Mouse (Mus musculus) hindbrain, postnatal 0 days (tissue): Measurements from ENCODE around the gene Fnbp1. TPM values are rescaled to one million over a fixed set of nuclear protein-coding genes. Genes with fewer than 3 reads are reported as not detected.
A peak's percentile ranks its signal among the peaks of the same experiment; 100 is the strongest.

Source experiments
- ATAC-seq: fragments of 200-750 bp; cut with Nextera tagmentation; 2 replicates; pipeline ENCODE4 v1.8.0; 2017; ENCODE audit warnings: mild to moderate bottlenecking, moderate TSS enrichment, moderate library complexity
- DNase-seq: peaks from one replicate; pipeline ENCODE4 v3.0.0-alpha.2; 2015; ENCODE audit warnings: low spot score
- H3K27ac ChIP-seq: fragments of 300-500 bp; sonication (generic); 2 replicates; pipeline ENCODE4 v1.5.1; 2014; ENCODE audit warnings: mild to moderate bottlenecking
- H3K27me3 ChIP-seq: fragments of 300-500 bp; sonication (generic); 2 replicates; pipeline ENCODE4 v1.6.1; 2014; ENCODE audit warnings: low read length, mixed read lengths; ENCODE audit not compliant: insufficient read depth
- H3K36me3 ChIP-seq: fragments of 300-500 bp; sonication (generic); 2 replicates; pipeline ENCODE4 v1.6.1; 2014; ENCODE audit warnings: low read length, mixed read lengths; ENCODE audit not compliant: insufficient read depth
- H3K4me1 ChIP-seq: fragments of 300-500 bp; sonication (generic); 2 replicates; pipeline ENCODE4 v1.6.1; 2014; ENCODE audit warnings: antibody characterized with exemption, low read length, mixed read lengths; ENCODE audit not compliant: insufficient read depth
- H3K4me2 ChIP-seq: fragments of 300-500 bp; sonication (generic); 2 replicates; pipeline ENCODE4 v1.6.1; 2014; ENCODE audit warnings: low read depth, mild to moderate bottlenecking, low read length, moderate library complexity, mixed read lengths
- H3K4me3 ChIP-seq: fragments of 300-500 bp; sonication (generic); 2 replicates; pipeline ENCODE4 v1.5.1; 2014; ENCODE audit warnings: low read length
- H3K9ac ChIP-seq: fragments of 300-500 bp; sonication (generic); replicated peaks from 2 replicates; pipeline ENCODE4 v1.6.1; 2014; ENCODE audit warnings: mild to moderate bottlenecking, low read length, moderate library complexity, mixed read lengths
- H3K9me3 ChIP-seq: fragments of 300-500 bp; sonication (generic); 2 replicates; pipeline ENCODE4 v1.6.1; 2016; ENCODE audit warnings: low read length, mixed read lengths
- CTCF ChIP-seq: IDR thresholded peaks from 2 replicates; pipeline ENCODE4 v1.5.1; 2016; ENCODE audit warnings: antibody characterized with exemption, control low read depth, low read depth
- WGBS: fragments of 180-500 bp; shearing (Covaris S2); extraction: QIAGEN DNeasy Blood & Tissue Kit; methylation state at CpG from one replicate; pipeline ENCODE4 v1.1.7; 2014; 5-methylcytosine and 5-hydroxymethylcytosine counted together
- polyA plus RNA-seq: library from polyadenylated mRNA; unstranded; fragments of >200 nt; fragmentation: Nextera tagmentation; extraction: Ambion mirVana; gene quantifications from 2 replicates; pipeline ENCODE4 v1.2.1, GENCODE M21; 2015
- total RNA-seq: library from RNA; depleted of rRNA; stranded (reverse); fragments of >200 nt; gene quantifications from 2 replicates; pipeline ENCODE4 v1.2.3, GENCODE M21; 2014

Fnbp1 gene
- total and polyA plus RNA-seq, 2 experiments from 2014 or later = 24.1 to 32.1 TPM

- Histone ChIP-seq H3K4me1 (no peaks in the 10 kb centered on the region), H3K4me3 (no peak overlapping the region), H3K9ac (no peak overlapping the region), H3K27me3 (no peaks in the 10 kb centered on the region), H3K9me3 (no peaks in the 10 kb centered on the region), H3K4me2 (no peak overlapping the region), H3K36me3 (peaks cover 6% of the 10 kb centered on the region; the same call in 1 of the 2 replicates), H3K27ac (no peak overlapping the region)
- no peak for ATAC-seq
- DNase-seq = no peak
- no peak for TF ChIP-seq CTCF
- 92% methylated on average over 16 of the region's 16 CpGs for WGBS
Observed at GRCm38 (mm10) chr2:31076351-31077140, 65.3 kb downstream of the Fnbp1 start.

- WGBS = 73% methylated on average over 7 of the region's 7 CpGs
- Histone ChIP-seq H3K4me3 (no peak overlapping the region), H3K27ac (no peak overlapping the region), H3K4me1 (no peaks in the 10 kb centered on the region), H3K4me2 (no peak overlapping the region), H3K36me3 (peaks cover 3% of the 10 kb centered on the region; the same call in 1 of the 2 replicates), H3K9me3 (no peaks in the 10 kb centered on the region), H3K9ac (no peak overlapping the region), H3K27me3 (no peaks in the 10 kb centered on the region)
- DNase-seq (no peak), ATAC-seq (no peak)
- TF ChIP-seq CTCF = no peak
Observed at GRCm38 (mm10) chr2:31075836-31076235, 66.0 kb downstream of the Fnbp1 start.

- 86% methylated on average over 2 of the region's 2 CpGs for WGBS
- no peak for ATAC-seq
- H3K4me3 ChIP-seq = no peak overlapping the region
Observed at GRCm38 (mm10) chr2:31075168-31075567, 66.6 kb downstream of the Fnbp1 start.

DNA sequence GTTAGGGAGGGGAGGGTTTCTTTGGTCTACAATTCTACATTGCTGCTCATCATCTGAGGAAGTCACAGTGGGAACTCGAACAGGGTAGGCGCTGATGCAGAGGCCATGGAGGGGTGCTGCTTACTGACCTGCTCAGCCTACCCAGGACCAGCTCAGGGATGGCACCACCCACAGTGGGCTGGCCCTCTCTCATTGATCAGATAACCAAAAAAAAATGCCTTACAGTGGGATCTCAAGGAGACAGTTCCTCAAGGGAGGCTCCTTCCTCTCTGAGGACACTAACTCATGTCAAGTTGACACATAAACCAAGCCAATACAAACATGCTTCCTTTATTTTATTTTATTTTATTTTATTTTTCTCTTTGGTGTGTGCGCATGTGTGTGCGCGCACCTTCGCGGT, 72.3 kb downstream of the Fnbp1 start:
- DNase-seq = no peak
- H3K4me3 ChIP-seq = no peak overlapping the region
- ATAC-seq = no peak
- H3K27ac ChIP-seq = peak overlapping the region; percentile 77; the same call in 1 of the 2 replicates
- H3K36me3 ChIP-seq = no peaks in the 10 kb centered on the region
- H3K4me1 ChIP-seq = peaks cover 9% of the 10 kb centered on the region; the same call in 1 of the 2 replicates
- TF ChIP-seq CTCF = no peak
- no peaks in the 10 kb centered on the region for H3K27me3 ChIP-seq
- no peak overlapping the region for H3K4me2 ChIP-seq
- WGBS = 84% methylated on average over 7 of the region's 7 CpGs
- no peaks in the 10 kb centered on the region for H3K9me3 ChIP-seq
- no peak overlapping the region for H3K9ac ChIP-seq

More at GRCm38 (mm10) chr2:31075168-31075567, 66.6 kb downstream of the Fnbp1 start:
- DNase-seq = no peak
- Histone ChIP-seq H3K4me1 (no peaks in the 10 kb centered on the region), H3K27ac (no peak overlapping the region), H3K9me3 (no peaks in the 10 kb centered on the region), H3K4me2 (no peak overlapping the region), H3K9ac (no peak overlapping the region), H3K36me3 (no peaks in the 10 kb centered on the region), H3K27me3 (no peaks in the 10 kb centered on the region)
- TF ChIP-seq CTCF = no peak

- TF ChIP-seq CTCF = no peak
- Histone ChIP-seq H3K36me3 (no peaks in the 10 kb centered on the region), H3K4me1 (peaks cover 9% of the 10 kb centered on the region; the same call in 1 of the 2 replicates), H3K4me3 (no peak overlapping the region), H3K9me3 (no peaks in the 10 kb centered on the region), H3K9ac (no peak overlapping the region), H3K4me2 (no peak overlapping the region), H3K27me3 (no peaks in the 10 kb centered on the region), H3K27ac (peak overlapping the region; percentile 77)
- DNase-seq (no peak), ATAC-seq (no peak)
- 61% methylated on average over 4 of the region's 4 CpGs for WGBS
Observed at GRCm38 (mm10) chr2:31069114-31069445, 72.7 kb downstream of the Fnbp1 start.

DNA sequence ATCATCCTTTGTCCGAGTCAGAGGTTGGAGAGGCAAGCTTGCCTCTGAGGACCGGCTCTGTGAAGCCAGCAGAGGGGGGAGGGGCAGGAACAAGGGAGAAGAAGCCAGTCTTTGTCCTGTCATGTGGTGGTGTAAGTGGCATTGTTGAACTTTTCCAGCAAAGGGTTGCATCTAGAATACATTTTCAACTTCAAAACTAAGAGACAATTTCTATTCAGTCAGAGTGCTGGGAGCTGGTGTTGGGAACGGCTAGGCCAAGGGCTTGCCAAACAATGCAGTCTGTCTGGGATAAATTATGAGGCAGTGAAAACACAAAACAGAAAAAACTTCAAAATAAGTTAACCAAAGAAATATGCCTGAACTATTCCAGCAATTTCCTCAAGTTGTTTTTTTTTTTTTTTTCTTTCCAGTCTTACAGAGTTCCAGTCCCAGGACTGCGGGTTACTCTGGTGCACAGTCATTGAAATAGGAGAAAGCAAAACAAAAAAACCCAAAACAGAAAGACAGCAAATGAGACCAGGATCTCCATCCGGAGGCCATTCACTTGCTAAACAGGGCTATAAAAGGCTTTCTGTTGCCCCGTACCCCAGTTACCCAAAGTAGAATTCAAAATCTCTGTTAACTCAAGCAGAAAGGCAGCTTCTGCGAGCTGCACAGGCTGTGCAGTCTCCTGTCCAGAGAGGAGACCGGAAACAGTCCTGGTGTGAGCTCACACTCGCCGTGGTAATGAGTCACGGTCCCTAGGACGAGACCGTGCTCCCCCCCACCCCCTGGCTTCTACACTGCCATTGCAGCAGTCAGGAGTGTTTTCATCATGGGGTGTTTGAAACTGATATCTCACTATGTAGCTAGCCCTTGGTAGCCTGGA, 73.3 kb downstream of the Fnbp1 start:
- ATAC-seq = peak; percentile 80
- Histone ChIP-seq H3K4me2 (no peak overlapping the region), H3K4me3 (no peak overlapping the region), H3K27me3 (no peaks in the 10 kb centered on the region), H3K36me3 (no peaks in the 10 kb centered on the region), H3K9me3 (no peaks in the 10 kb centered on the region), H3K9ac (no peak overlapping the region), H3K27ac (peak overlapping the region; percentile 77), H3K4me1 (peaks cover 9% of the 10 kb centered on the region; the same call in 1 of the 2 replicates)
- peak; percentile 52 for DNase-seq
- TF ChIP-seq CTCF = no peak
- 11% methylated on average over 13 of the region's 13 CpGs for WGBS
